Mouse (Mus musculus) forebrain, embryonic 14.5 days (tissue): ENCODE data around the gene Acox2. TPM values are rescaled to one million over a fixed set of nuclear protein-coding genes. Genes with fewer than 3 reads are reported as not detected.
A peak's percentile ranks its signal among the peaks of the same experiment; 100 is the strongest.

ENCODE experiments used
- ATAC-seq: fragments of 200-750 bp; cut with Nextera tagmentation; 2 replicates; pipeline ENCODE4 v1.8.0; 2017; ENCODE audit warnings: mild to moderate bottlenecking, moderate library complexity
- DNase-seq: peaks from one replicate; pipeline ENCODE4 v3.0.0-alpha.2; 2015; ENCODE audit warnings: low spot score
- H3K27ac ChIP-seq: fragments of 300-500 bp; sonication (generic); 2 replicates; pipeline ENCODE4 v1.5.1; 2014; ENCODE audit warnings: low read depth, mild to moderate bottlenecking, control low read depth, low read length, moderate library complexity
- H3K27me3 ChIP-seq: fragments of 300-500 bp; sonication (generic); replicated peaks from 2 replicates; pipeline ENCODE4 v1.6.1; 2014; ENCODE audit warnings: low read length, control low read depth, mixed read lengths; ENCODE audit not compliant: control insufficient read depth, insufficient read depth
- H3K36me3 ChIP-seq: fragments of 300-500 bp; sonication (generic); 2 replicates; pipeline ENCODE4 v1.6.1; 2014; ENCODE audit warnings: low read length, control low read depth; ENCODE audit not compliant: control insufficient read depth, insufficient read depth
- H3K4me1 ChIP-seq: fragments of 300-500 bp; sonication (generic); 2 replicates; pipeline ENCODE4 v1.6.1; 2014; ENCODE audit warnings: antibody characterized with exemption, low read length, control low read depth; ENCODE audit not compliant: control insufficient read depth, insufficient read depth
- H3K4me2 ChIP-seq: fragments of 300-500 bp; sonication (generic); 2 replicates; pipeline ENCODE4 v1.6.1; 2014; ENCODE audit warnings: mild to moderate bottlenecking, control low read depth, low read length
- H3K4me3 ChIP-seq: fragments of 300-500 bp; sonication (generic); 2 replicates; pipeline ENCODE4 v1.5.1; 2014; ENCODE audit warnings: low read depth, low read length, control low read depth
- H3K9ac ChIP-seq: fragments of 300-500 bp; sonication (generic); 2 replicates; pipeline ENCODE4 v1.6.1; 2014; ENCODE audit warnings: mild to moderate bottlenecking, low read length, control low read depth, moderate library complexity
- H3K9me3 ChIP-seq: fragments of 300-500 bp; sonication (generic); replicated peaks from 2 replicates; pipeline ENCODE4 v1.6.1; 2016; ENCODE audit warnings: low read length, control low read depth, mixed read lengths; ENCODE audit not compliant: control insufficient read depth
- WGBS: fragments of 180-500 bp; shearing (Covaris S2); extraction: QIAGEN DNeasy Blood & Tissue Kit; methylation state at CpG from one replicate; pipeline ENCODE4 v1.1.7; 2014; 5-methylcytosine and 5-hydroxymethylcytosine counted together
- polyA plus RNA-seq: library from polyadenylated mRNA; unstranded; fragments of >200 nt; fragmentation: Nextera tagmentation; extraction: Ambion mirVana; gene quantifications from 2 replicates; pipeline ENCODE4 v1.2.1, GENCODE M21; 2014

Acox2 gene
- polyA plus RNA-seq, 1 experiment from 2014 or later, result not detected

- Histone ChIP-seq H3K9me3 (no peaks in the 10 kb centered on the region), H3K27ac (no peak overlapping the region), H3K4me3 (no peak overlapping the region), H3K27me3 (no peaks in the 10 kb centered on the region), H3K4me2 (no peak overlapping the region), H3K36me3 (peaks cover 23% of the 10 kb centered on the region), H3K4me1 (peaks cover 16% of the 10 kb centered on the region), H3K9ac (no peak overlapping the region)
- 94% methylated on average over 16 of the region's 16 CpGs for WGBS
- ATAC-seq (no peak), DNase-seq (no peak)
Measured at GRCm38 (mm10) chr14:8222561-8222960, 36.6 kb downstream of the Acox2 start.

GRCm38 (mm10) chr14:8220912-8221311 lies 38.2 kb downstream of the Acox2 start:
- Histone ChIP-seq H3K27ac (no peak overlapping the region), H3K4me2 (no peak overlapping the region), H3K9ac (no peak overlapping the region), H3K4me1 (peaks cover 23% of the 10 kb centered on the region), H3K9me3 (no peaks in the 10 kb centered on the region), H3K36me3 (peaks cover 23% of the 10 kb centered on the region), H3K27me3 (no peaks in the 10 kb centered on the region), H3K4me3 (no peak overlapping the region)
- ATAC-seq (no peak), DNase-seq (no peak)
- 86% methylated on average over 2 of the region's 2 CpGs for WGBS

GRCm38 (mm10) chr14:8220306-8220705 lies 38.8 kb downstream of the Acox2 start:
- ATAC-seq, result no peak
- H3K4me2 ChIP-seq, result no peak overlapping the region
- no peak for DNase-seq

GRCm38 (mm10) chr14:8219876-8220275 lies 39.3 kb downstream of the Acox2 start:
- Histone ChIP-seq H3K4me2 (no peak overlapping the region), H3K9ac (no peak overlapping the region), H3K27ac (no peak overlapping the region), H3K4me3 (no peak overlapping the region), H3K4me1 (peaks cover 29% of the 10 kb centered on the region), H3K27me3 (0 out of 2 replicates have a peak, but pooled peaks cover 6% of the 10 kb centered on the region), H3K36me3 (peaks cover 23% of the 10 kb centered on the region), H3K9me3 (no peaks in the 10 kb centered on the region)
- DNase-seq (no peak), ATAC-seq (no peak)
- WGBS, result 50% methylated on average over 11 of the region's 11 CpGs

More at GRCm38 (mm10) chr14:8220306-8220705, 38.8 kb downstream of the Acox2 start:
- H3K4me3 ChIP-seq, result no peak overlapping the region
- no peak overlapping the region for H3K9ac ChIP-seq
- 61% methylated on average over 7 of the region's 7 CpGs for WGBS
- no peak overlapping the region for H3K27ac ChIP-seq
- H3K36me3 ChIP-seq, result peaks cover 23% of the 10 kb centered on the region
- no peaks in the 10 kb centered on the region for H3K9me3 ChIP-seq
- H3K27me3 ChIP-seq, result 0 out of 2 replicates have a peak, but pooled peaks cover 6% of the 10 kb centered on the region
- H3K4me1 ChIP-seq, result peaks cover 26% of the 10 kb centered on the region

GRCm38 (mm10) chr14:8218730-8219380 lies 40.3 kb downstream of the Acox2 start:
- ATAC-seq (0 out of 2 replicates have a peak, but pooled peaks have one; percentile 25), DNase-seq (peak; percentile 79)
- peak overlapping the region; percentile 2; the same call in 1 of the 2 replicates for H3K9ac ChIP-seq
- no peak overlapping the region for H3K4me3 ChIP-seq
- H3K4me1 ChIP-seq, result peaks cover 31% of the 10 kb centered on the region
- no peaks in the 10 kb centered on the region for H3K9me3 ChIP-seq
- peak overlapping the region; percentile 4 for H3K4me2 ChIP-seq
- peaks cover 18% of the 10 kb centered on the region for H3K36me3 ChIP-seq
- WGBS, result 3% methylated on average over 10 of the region's 10 CpGs
- peak overlapping the region; percentile 44 for H3K27ac ChIP-seq
- H3K27me3 ChIP-seq, result 0 out of 2 replicates have a peak, but pooled peaks cover 6% of the 10 kb centered on the region

- H3K9ac ChIP-seq, result no peak overlapping the region
- peaks cover 14% of the 10 kb centered on the region; the same call in 1 of the 2 replicates for H3K36me3 ChIP-seq
- H3K4me3 ChIP-seq, result no peak overlapping the region
- no peaks in the 10 kb centered on the region for H3K9me3 ChIP-seq
- H3K4me1 ChIP-seq, result peaks cover 31% of the 10 kb centered on the region
- ATAC-seq, result no peak
- WGBS, result 12% methylated on average over 7 of the region's 7 CpGs
- H3K27ac ChIP-seq, result peak overlapping the region; percentile 44
- H3K4me2 ChIP-seq, result peak overlapping the region; percentile 4; the same call in 1 of the 2 replicates
- 0 out of 2 replicates have a peak, but pooled peaks cover 6% of the 10 kb centered on the region for H3K27me3 ChIP-seq
- DNase-seq, result peak; percentile 47
Measured at GRCm38 (mm10) chr14:8218238-8218637, 40.9 kb downstream of the Acox2 start.

- WGBS, result 50% methylated on average over 5 of the region's 5 CpGs
- Histone ChIP-seq H3K27ac (no peak overlapping the region), H3K9ac (peak overlapping the region; percentile 81; the same call in 1 of the 2 replicates), H3K27me3 (0 out of 2 replicates have a peak, but pooled peaks cover 6% of the 10 kb centered on the region), H3K4me3 (peak overlapping the region; percentile 58), H3K4me2 (peak overlapping the region; percentile 79), H3K4me1 (peaks cover 31% of the 10 kb centered on the region), H3K9me3 (no peaks in the 10 kb centered on the region), H3K36me3 (no peaks in the 10 kb centered on the region)
- DNase-seq (no peak), ATAC-seq (no peak)
Measured at GRCm38 (mm10) chr14:8216100-8216499, 43.1 kb downstream of the Acox2 start.

GRCm38 (mm10) chr14:8215208-8215778 lies 43.9 kb downstream of the Acox2 start:
- WGBS, result 12% methylated on average over 21 of the region's 21 CpGs
- H3K9ac ChIP-seq, result peak overlapping the region; percentile 81
- H3K4me3 ChIP-seq, result peak overlapping the region; percentile 58
- H3K27me3 ChIP-seq, result 0 out of 2 replicates have a peak, but pooled peaks cover 6% of the 10 kb centered on the region
- DNase-seq (no peak), ATAC-seq (no peak)
- H3K9me3 ChIP-seq, result no peaks in the 10 kb centered on the region
- no peaks in the 10 kb centered on the region for H3K36me3 ChIP-seq
- H3K4me1 ChIP-seq, result peaks cover 31% of the 10 kb centered on the region
- H3K4me2 ChIP-seq, result peak overlapping the region; percentile 79
- no peak overlapping the region for H3K27ac ChIP-seq
